Mouse (Mus musculus): ENCODE measurements at regions not wholly inside any gene's neighbourhood (a gene's known extent, or its start where the extent isn't known, plus 50 kb on each side); places are given as distances from the start of the nearest gene placed in this dataset.
"Not testable (repeated sequence)": the region's sequence is repeated elsewhere in the genome, so short reads cannot be mapped to it uniquely, and the experiment has no call there.

DNA sequence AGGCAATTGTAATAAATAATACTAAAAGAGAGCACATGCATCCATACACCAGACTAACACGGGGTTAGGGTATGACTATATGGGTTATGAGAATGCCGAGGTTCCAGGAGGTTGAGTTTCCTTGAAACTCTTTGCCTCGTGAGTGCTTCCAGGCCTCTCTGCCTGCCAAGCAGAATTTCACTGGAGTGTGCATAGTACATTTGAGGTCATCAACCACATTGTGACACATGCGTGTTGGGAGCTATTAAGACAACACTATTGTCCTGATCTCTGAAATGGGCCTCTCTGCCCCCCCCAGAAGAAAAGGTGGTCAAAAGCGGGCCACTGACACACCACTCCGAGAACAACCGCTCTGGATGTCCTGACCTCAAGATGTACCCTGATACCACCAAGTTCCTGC lies 655.8 kb downstream of the Hdgfl1 start:
- ATAC-seq (no peak), DNase-seq (ENCODE audit: low spot score) (no peak)
- no peaks in the 10 kb centered on the region for H3K4me1 ChIP-seq (ENCODE audit: insufficient read depth, low read length)
- H3K9me3 ChIP-seq (ENCODE audit: low read length) = no peaks in the 10 kb centered on the region
- H3K9ac ChIP-seq (replicated peaks; ENCODE audit: low read length) = no peak overlapping the region
- TF ChIP-seq CTCF (IDR thresholded peaks at IDR 0.05; ENCODE audit: low read depth) = no peak
- H3K4me3 ChIP-seq (ENCODE audit: low read length) = no peak overlapping the region
- H3K4me2 ChIP-seq (ENCODE audit: low read depth, low read length) = no peak overlapping the region
- H3K36me3 ChIP-seq (ENCODE audit: insufficient read depth, low read length) = no peaks in the 10 kb centered on the region
- WGBS = 81% methylated on average over 7 of the region's 7 CpGs
- H3K27me3 ChIP-seq (ENCODE audit: insufficient read depth, low read length) = no peaks in the 10 kb centered on the region
- no peak overlapping the region for H3K27ac ChIP-seq

DNA sequence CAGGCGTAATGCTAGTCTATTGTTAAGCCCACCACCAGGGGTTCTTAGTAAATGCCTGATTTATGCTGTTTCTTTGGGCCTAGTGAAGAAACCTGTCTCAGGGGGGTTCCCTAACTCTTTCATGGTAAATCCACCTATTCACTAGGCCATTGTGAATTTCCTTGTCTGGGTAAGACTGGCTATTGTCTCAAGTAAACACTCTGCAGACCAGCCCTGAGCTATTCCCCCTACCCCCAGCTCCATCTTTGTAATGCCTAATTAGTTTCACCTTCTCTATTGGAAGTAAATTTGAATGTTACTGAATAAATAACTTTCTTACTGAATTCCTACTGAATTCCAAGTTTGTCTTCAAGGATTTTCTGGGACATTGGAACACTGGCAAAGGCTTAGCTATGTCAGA lies 656.2 kb downstream of the Hdgfl1 start:
- H3K9ac ChIP-seq (replicated peaks; ENCODE audit: low read length); H3K4me2 ChIP-seq (ENCODE audit: low read depth, low read length); H3K27ac ChIP-seq; DNase-seq (ENCODE audit: low spot score); H3K4me1 ChIP-seq (ENCODE audit: insufficient read depth, low read length); H3K36me3 ChIP-seq (ENCODE audit: insufficient read depth, low read length); H3K27me3 ChIP-seq (ENCODE audit: insufficient read depth, low read length); H3K9me3 ChIP-seq (ENCODE audit: low read length); H3K4me3 ChIP-seq (ENCODE audit: low read length); ATAC-seq: not testable (repeated sequence)
- WGBS = 48% methylated on average over 1 of the region's 1 CpGs

DNA sequence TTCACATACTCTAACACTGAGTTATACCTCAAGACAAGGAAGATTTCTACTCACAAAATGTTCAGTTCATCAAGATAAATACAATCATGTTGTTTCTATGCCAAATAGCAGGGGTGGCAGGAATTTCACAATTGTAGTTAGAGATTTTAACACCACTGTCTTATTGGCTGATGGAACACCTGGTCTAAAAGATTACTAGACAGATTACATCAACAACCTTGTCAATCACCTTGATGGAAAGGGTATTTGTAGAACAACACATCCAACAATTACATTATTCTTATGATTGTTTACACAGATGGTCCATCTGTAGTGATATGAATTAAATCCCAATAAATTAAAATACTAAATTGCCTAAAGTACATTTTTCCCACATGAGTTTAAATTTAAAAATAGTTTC lies 657.4 kb downstream of the Hdgfl1 start:
- Histone ChIP-seq H3K9ac (replicated peaks; ENCODE audit: low read length) (no peak overlapping the region), H3K4me1 (ENCODE audit: insufficient read depth, low read length) (no peaks in the 10 kb centered on the region)
- no peak for TF ChIP-seq CTCF (IDR thresholded peaks at IDR 0.05; ENCODE audit: low read depth)

DNA sequence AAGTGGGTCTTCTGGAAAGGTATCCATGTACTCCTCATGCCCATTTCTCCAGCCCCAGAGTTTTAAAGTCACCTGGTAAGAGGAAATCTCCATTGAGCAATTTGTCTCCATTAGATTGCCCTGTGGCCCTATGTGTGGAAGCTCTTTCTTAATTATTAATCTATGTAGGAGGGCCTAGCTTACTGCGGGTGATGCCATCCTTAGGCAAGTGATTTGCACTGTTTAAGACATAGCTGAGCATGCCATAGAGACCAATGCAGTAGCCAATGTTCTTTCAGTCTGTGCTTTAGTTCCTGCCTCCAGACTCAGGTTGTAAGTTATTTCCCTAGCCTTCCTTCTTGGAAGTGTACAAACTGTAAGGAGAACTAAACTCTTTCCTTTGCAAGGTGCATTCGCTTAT lies 661.0 kb downstream of the Hdgfl1 start:
- no peak for ATAC-seq
- TF ChIP-seq CTCF (IDR thresholded peaks at IDR 0.05; ENCODE audit: low read depth) = no peak
- Histone ChIP-seq H3K4me2 (ENCODE audit: low read depth, low read length) (no peak overlapping the region), H3K27ac (no peak overlapping the region), H3K27me3 (ENCODE audit: insufficient read depth, low read length) (no peaks in the 10 kb centered on the region), H3K36me3 (ENCODE audit: insufficient read depth, low read length) (no peaks in the 10 kb centered on the region), H3K4me1 (ENCODE audit: insufficient read depth, low read length) (no peaks in the 10 kb centered on the region), H3K9me3 (ENCODE audit: low read length) (no peaks in the 10 kb centered on the region), H3K9ac (replicated peaks; ENCODE audit: low read length) (no peak overlapping the region), H3K4me3 (ENCODE audit: low read length) (no peak overlapping the region)
- 91% methylated on average over 2 of the region's 2 CpGs for WGBS
- no peak for DNase-seq (ENCODE audit: low spot score)

More for the DNA sequence above, 657.4 kb downstream of the Hdgfl1 start:
- H3K27me3 ChIP-seq (ENCODE audit: insufficient read depth, low read length) = no peaks in the 10 kb centered on the region
- no peaks in the 10 kb centered on the region for H3K9me3 ChIP-seq (ENCODE audit: low read length)
- H3K36me3 ChIP-seq (ENCODE audit: insufficient read depth, low read length) = no peaks in the 10 kb centered on the region
- H3K27ac ChIP-seq = no peak overlapping the region
- H3K4me3 ChIP-seq (ENCODE audit: low read length) = no peak overlapping the region
- ATAC-seq (no peak), DNase-seq (ENCODE audit: low spot score) (no peak)
- H3K4me2 ChIP-seq (ENCODE audit: low read depth, low read length) = no peak overlapping the region

DNA sequence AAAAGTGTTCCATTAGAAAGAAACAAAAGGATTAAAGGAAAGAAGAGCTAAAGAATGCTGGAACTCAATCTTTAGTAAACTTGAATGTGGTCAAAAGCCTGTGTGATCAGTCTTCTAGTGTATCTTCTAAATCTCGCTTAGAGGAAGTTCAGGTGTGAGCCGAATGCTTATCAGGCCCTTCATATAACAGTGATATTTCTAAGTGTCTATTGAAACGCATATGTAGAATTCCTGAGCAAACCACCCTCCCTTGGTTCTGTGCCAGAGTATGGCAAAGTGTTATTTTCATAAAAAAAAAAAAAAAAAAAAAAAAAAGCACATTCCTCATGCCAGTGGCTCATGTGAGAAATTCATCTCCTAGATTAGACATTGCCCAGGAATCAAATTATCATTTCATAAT lies 681.2 kb downstream of the Hdgfl1 start:
- Histone ChIP-seq H3K4me1 (ENCODE audit: insufficient read depth, low read length) (no peaks in the 10 kb centered on the region), H3K36me3 (ENCODE audit: insufficient read depth, low read length) (no peaks in the 10 kb centered on the region), H3K27ac (no peak overlapping the region), H3K9ac (replicated peaks; ENCODE audit: low read length) (no peak overlapping the region), H3K27me3 (ENCODE audit: insufficient read depth, low read length) (no peaks in the 10 kb centered on the region), H3K4me2 (ENCODE audit: low read depth, low read length) (no peak overlapping the region), H3K4me3 (ENCODE audit: low read length) (no peak overlapping the region), H3K9me3 (ENCODE audit: low read length) (no peaks in the 10 kb centered on the region)
- no peak for TF ChIP-seq CTCF (IDR thresholded peaks at IDR 0.05; ENCODE audit: low read depth)
- DNase-seq (ENCODE audit: low spot score) = no peak
- 88% methylated on average over 3 of the region's 3 CpGs for WGBS
- ATAC-seq = no peak

DNA sequence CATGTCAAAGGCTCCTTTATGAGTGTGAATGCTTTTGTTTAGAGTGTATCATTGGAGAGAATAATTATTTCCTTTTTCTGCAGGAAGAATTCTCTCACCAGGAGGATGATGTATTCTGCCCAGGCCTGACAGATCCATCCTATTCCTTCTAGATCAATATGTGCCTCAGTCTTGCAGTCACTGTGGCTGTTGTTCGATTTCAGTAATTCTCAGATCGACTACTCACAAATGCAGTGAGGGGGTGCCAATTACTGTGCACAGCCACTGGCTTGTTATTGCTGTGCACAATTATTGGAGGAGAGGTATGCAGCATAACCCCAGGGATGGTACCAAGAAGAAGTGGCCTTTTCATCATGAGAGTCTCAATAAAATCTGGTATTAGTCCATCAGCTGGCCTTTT lies 689.2 kb downstream of the Hdgfl1 start:
- Histone ChIP-seq H3K4me1 (ENCODE audit: insufficient read depth, low read length) (no peaks in the 10 kb centered on the region), H3K36me3 (ENCODE audit: insufficient read depth, low read length) (no peaks in the 10 kb centered on the region), H3K9me3 (ENCODE audit: low read length) (no peaks in the 10 kb centered on the region), H3K27me3 (ENCODE audit: insufficient read depth, low read length) (no peaks in the 10 kb centered on the region), H3K4me2 (ENCODE audit: low read depth, low read length) (no peak overlapping the region), H3K4me3 (ENCODE audit: low read length) (no peak overlapping the region), H3K9ac (replicated peaks; ENCODE audit: low read length) (no peak overlapping the region), H3K27ac (no peak overlapping the region)
- no peak for TF ChIP-seq CTCF (IDR thresholded peaks at IDR 0.05; ENCODE audit: low read depth)
- ATAC-seq (no peak), DNase-seq (ENCODE audit: low spot score) (no peak)
- 44% methylated on average over 2 of the region's 2 CpGs for WGBS

DNA sequence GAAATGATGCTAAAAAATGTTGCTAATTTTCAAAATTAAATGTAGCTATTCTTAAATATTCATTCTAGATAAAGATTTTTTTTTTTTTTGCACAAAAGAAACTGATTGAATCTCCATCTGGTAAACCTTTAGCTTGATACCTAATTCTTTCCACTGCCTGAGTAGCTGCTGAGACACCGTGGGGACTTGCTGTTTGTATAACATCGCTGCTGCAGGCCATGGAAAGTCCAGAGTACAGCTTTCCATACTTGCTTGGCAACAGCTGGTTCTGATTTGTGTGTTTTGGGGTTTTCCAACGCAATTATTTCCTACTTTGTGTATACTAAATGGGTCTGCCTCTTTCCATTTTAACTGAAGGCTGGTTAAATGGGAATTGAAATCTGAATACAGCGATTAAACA lies 689.7 kb downstream of the Hdgfl1 start:
- Histone ChIP-seq H3K9ac (replicated peaks; ENCODE audit: low read length) (no peak overlapping the region), H3K4me1 (ENCODE audit: insufficient read depth, low read length) (no peaks in the 10 kb centered on the region), H3K36me3 (ENCODE audit: insufficient read depth, low read length) (no peaks in the 10 kb centered on the region), H3K27me3 (ENCODE audit: insufficient read depth, low read length) (no peaks in the 10 kb centered on the region), H3K27ac (no peak overlapping the region), H3K4me2 (ENCODE audit: low read depth, low read length) (no peak overlapping the region), H3K9me3 (ENCODE audit: low read length) (no peaks in the 10 kb centered on the region), H3K4me3 (ENCODE audit: low read length) (no peak overlapping the region)
- no peak for TF ChIP-seq CTCF (IDR thresholded peaks at IDR 0.05; ENCODE audit: low read depth)
- WGBS = 55% methylated on average over 4 of the region's 4 CpGs
- peak; percentile 21 for DNase-seq (ENCODE audit: low spot score)
- no peak for ATAC-seq
